Mouse (Mus musculus): ENCODE measurements around the gene Slc1a3.

- TF ChIP-seq CTCF (IDR thresholded peaks at IDR 0.05; ENCODE audit: low read depth) = no peak
- no peak for TF ChIP-seq EP300 (IDR thresholded peaks at IDR 0.05; ENCODE audit: low read depth)
These were observed 108.2 kb downstream of the Slc1a3 start for GRCm38 (mm10) chr15:8602362-8602761.

Measured in liver, embryonic 14.5 days (tissue).